Mouse (Mus musculus) testis, adult 2 months (tissue): Measurements from ENCODE around the gene Ly6g. TPM values are rescaled to one million over a fixed set of nuclear protein-coding genes. Genes with fewer than 3 reads are reported as not detected.
"Not testable (repeated sequence)": the region's sequence is repeated elsewhere in the genome, so short reads cannot be mapped to it uniquely, and the experiment has no call there.

Experiments
- H3K27ac ChIP-seq: fragments of 200-500 bp; 2 replicates; pipeline ENCODE4 v1.5.1; 2012; ENCODE audit warnings: low read depth, low read length; ENCODE audit not compliant: control insufficient read depth, insufficient read depth
- H3K27me3 ChIP-seq: fragments of 200-500 bp; 2 replicates; pipeline ENCODE4 v1.6.1; 2012; ENCODE audit warnings: mild to moderate bottlenecking, low read length, moderate library complexity; ENCODE audit not compliant: control insufficient read depth, insufficient read depth
- H3K36me3 ChIP-seq: fragments of 200-500 bp; 2 replicates; pipeline ENCODE4 v1.6.1; 2012; ENCODE audit warnings: mild to moderate bottlenecking, low read length; ENCODE audit not compliant: control insufficient read depth, insufficient read depth
- H3K4me1 ChIP-seq: fragments of 200-500 bp; 2 replicates; pipeline ENCODE4 v1.6.1; 2012; ENCODE audit warnings: low read length; ENCODE audit not compliant: control insufficient read depth, insufficient read depth
- H3K4me3 ChIP-seq: fragments of 200-500 bp; 2 replicates; pipeline ENCODE4 v1.5.1; 2012; ENCODE audit warnings: low read depth, mild to moderate bottlenecking, low read length, moderate library complexity, mixed read lengths; ENCODE audit not compliant: control insufficient read depth
- CTCF ChIP-seq: fragments of 200-500 bp; IDR thresholded peaks from 2 replicates; pipeline ENCODE4 v1.5.1; 2012; ENCODE audit warnings: low read depth, mild to moderate bottlenecking, inconsistent platforms, low read length, moderate library complexity; ENCODE audit not compliant: control insufficient read depth, insufficient read depth, insufficient replicate concordance
- POLR2A ChIP-seq: fragments of 200-500 bp; IDR thresholded peaks from 2 replicates; pipeline ENCODE4 v1.6.1; 2012; ENCODE audit warnings: low read depth, mild to moderate bottlenecking, inconsistent platforms, low read length, moderate library complexity; ENCODE audit not compliant: control insufficient read depth
- polyA plus RNA-seq: library from polyadenylated mRNA; depleted of rRNA; stranded (reverse); fragments of >200 nt; gene quantifications from 2 replicates; pipeline ENCODE4 v1.2.3, GENCODE M21; 2012; rRNA removed

Gene Ly6g
- polyA plus RNA-seq, 1 experiment, result not detected

- not testable (repeated sequence) for H3K4me1 ChIP-seq, H3K36me3 ChIP-seq, H3K27ac ChIP-seq, H3K4me3 ChIP-seq, H3K27me3 ChIP-seq
- TF ChIP-seq CTCF, result peak; percentile 53; the same call in 1 of the 2 replicates
Observed at GRCm38 (mm10) chr15:75141812-75142360, 13.2 kb upstream of the Ly6g start.

GRCm38 (mm10) chr15:75143735-75144134 lies 11.3 kb upstream of the Ly6g start:
- no peak overlapping the region for H3K27ac ChIP-seq
- TF ChIP-seq POLR2A (no peak), CTCF (peak; percentile 41; the same call in 1 of the 2 replicates)
- H3K4me3 ChIP-seq, result no peak overlapping the region
- H3K4me1 ChIP-seq, result no peaks in the 10 kb centered on the region
- H3K36me3 ChIP-seq, result no peaks in the 10 kb centered on the region
- no peaks in the 10 kb centered on the region for H3K27me3 ChIP-seq

GRCm38 (mm10) chr15:75153087-75153486 lies 2.0 kb upstream of the Ly6g start:
- no peaks in the 10 kb centered on the region for H3K36me3 ChIP-seq
- no peaks in the 10 kb centered on the region for H3K27me3 ChIP-seq
- no peaks in the 10 kb centered on the region for H3K4me1 ChIP-seq
- no peak for TF ChIP-seq POLR2A
- no peak for TF ChIP-seq CTCF
- no peak overlapping the region for H3K27ac ChIP-seq
- no peak overlapping the region for H3K4me3 ChIP-seq

- no peak overlapping the region for H3K27ac ChIP-seq
- H3K4me1 ChIP-seq, result no peaks in the 10 kb centered on the region
- TF ChIP-seq POLR2A (no peak), CTCF (no peak)
- H3K4me3 ChIP-seq, result no peak overlapping the region
- H3K36me3 ChIP-seq, result no peaks in the 10 kb centered on the region
- no peaks in the 10 kb centered on the region for H3K27me3 ChIP-seq
Observed at GRCm38 (mm10) chr15:75157646-75158045, 2.6 kb downstream of the Ly6g start.

GRCm38 (mm10) chr15:75175506-75175905 lies 20.5 kb downstream of the Ly6g start:
- H3K4me1 ChIP-seq, result no peaks in the 10 kb centered on the region
- no peak overlapping the region for H3K4me3 ChIP-seq
- no peak overlapping the region for H3K27ac ChIP-seq
- TF ChIP-seq POLR2A (no peak), CTCF (peak; percentile 67; the same call in 1 of the 2 replicates)
- no peaks in the 10 kb centered on the region for H3K27me3 ChIP-seq
- no peaks in the 10 kb centered on the region for H3K36me3 ChIP-seq

- H3K4me1 ChIP-seq, result no peaks in the 10 kb centered on the region
- H3K27me3 ChIP-seq, result no peaks in the 10 kb centered on the region
- H3K27ac ChIP-seq, result no peak overlapping the region
- H3K36me3 ChIP-seq, result no peaks in the 10 kb centered on the region
- no peak overlapping the region for H3K4me3 ChIP-seq
- TF ChIP-seq CTCF, result no peak
- no peak for TF ChIP-seq POLR2A
Observed at GRCm38 (mm10) chr15:75186291-75186690, 31.3 kb downstream of the Ly6g start.

- no peaks in the 10 kb centered on the region for H3K27me3 ChIP-seq
- no peaks in the 10 kb centered on the region for H3K36me3 ChIP-seq
- no peaks in the 10 kb centered on the region for H3K4me1 ChIP-seq
- TF ChIP-seq POLR2A (no peak), CTCF (peak; percentile 39; the same call in 1 of the 2 replicates)
- no peak overlapping the region for H3K27ac ChIP-seq
- H3K4me3 ChIP-seq, result no peak overlapping the region
Observed at GRCm38 (mm10) chr15:75189116-75189515, 34.1 kb downstream of the Ly6g start.

GRCm38 (mm10) chr15:75190560-75190959 lies 35.5 kb downstream of the Ly6g start:
- not testable (repeated sequence) for H3K36me3 ChIP-seq, H3K27me3 ChIP-seq, H3K4me1 ChIP-seq, H3K27ac ChIP-seq, H3K4me3 ChIP-seq

Other genes starting within 250 kb of the Ly6g start
- 0.26 and 0.37 TPM in 2 replicates for gene Ly6i, start 171.8 kb upstream of the Ly6g start, polyA plus RNA-seq
- gene Ly6a, start 157.2 kb upstream of the Ly6g start, polyA plus RNA-seq, result 4.6 and 25.2 TPM in 2 replicates
- 14.0 and 20.0 TPM in 2 replicates for gene Ly6c1, start 106.4 kb upstream of the Ly6g start, polyA plus RNA-seq
- gene Ly6c2, start 43.3 kb upstream of the Ly6g start, polyA plus RNA-seq, result 0.33 TPM in 1 of 2 replicates, not detected in the other
- not detected in 2 replicates for gene BC025446, start 61.1 kb downstream of the Ly6g start, polyA plus RNA-seq
- gene Ly6f, start 113.2 kb downstream of the Ly6g start, polyA plus RNA-seq, result 23.7 TPM in 1 of 2 replicates, not detected in the other